Mouse (Mus musculus) left cerebral cortex, postnatal 10 days (tissue): ENCODE data around the gene Gm12394. TPM values are rescaled to one million over a fixed set of nuclear protein-coding genes. Genes with fewer than 3 reads are reported as not detected.
"Not testable (repeated sequence)": the region's sequence is repeated elsewhere in the genome, so short reads cannot be mapped to it uniquely, and the experiment has no call there.

ENCODE experiments used
- DNase-seq, 2 experiments: peaks; one replicate each; pipeline ENCODE4 v3.0.0; 2021 to 2022; ENCODE audit warnings: low spot score in 2 of 2, mixed read lengths in 1 of 2; ENCODE audit errors: extremely low spot score in 1 of 2
- intact Hi-C: fragments of 180-260 bp; cut with DNase I; formaldehyde crosslinking; loops from one replicate; pipeline ENCODE4 v1.15.1; 2025
- total RNA-seq, 2 experiments: library from RNA; stranded (reverse); gene quantifications; 2 replicates each; pipeline ENCODE4 v1.2.3; 2021

The Gm12394 gene
- total RNA-seq, 2 experiments from 2014 or later: 2.4 to 2.5 TPM

DNA sequence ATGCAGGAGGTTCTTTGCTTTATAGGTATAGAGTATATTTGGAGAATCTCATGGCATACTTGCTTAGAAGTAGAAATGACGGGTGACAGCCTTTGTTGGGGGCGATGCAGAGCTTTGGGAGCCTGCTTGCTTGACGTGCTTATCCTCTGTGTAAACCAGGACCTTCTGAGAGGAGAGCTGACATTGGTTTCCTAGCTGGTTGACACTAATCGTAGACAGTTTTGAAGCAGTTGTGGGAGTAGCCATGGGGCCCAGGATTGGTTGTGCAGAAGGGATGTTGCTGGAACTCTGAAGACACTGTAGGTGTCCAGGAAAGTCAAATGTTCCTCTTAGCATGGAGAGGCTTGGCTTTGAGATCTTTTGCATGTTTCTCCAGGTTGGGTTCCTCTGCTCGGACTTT, 11.6 kb upstream of the Gm12394 start:
- intact Hi-C loops: no loop called here
- no peak for DNase-seq

DNA sequence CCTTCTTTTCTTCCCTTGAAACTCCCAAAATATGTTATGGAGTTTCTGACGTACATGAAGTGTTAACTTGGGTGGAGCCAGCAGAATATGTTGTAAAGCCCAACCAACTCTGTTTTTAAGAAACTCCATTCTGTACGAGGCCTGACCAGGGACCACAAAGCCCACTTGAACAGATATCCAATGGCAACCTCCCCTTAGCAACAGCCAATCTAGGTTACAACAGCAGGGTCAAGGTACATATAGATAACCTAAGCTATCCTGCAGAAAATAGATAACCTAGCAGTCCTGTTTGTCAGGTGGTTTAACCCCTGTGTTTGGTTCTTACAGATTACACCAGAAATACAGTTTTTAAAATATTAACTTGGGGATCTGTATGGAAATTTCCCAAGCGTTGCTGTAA, 10.8 kb upstream of the Gm12394 start:
- intact Hi-C loops: no loop called here
- no peak for DNase-seq

DNA sequence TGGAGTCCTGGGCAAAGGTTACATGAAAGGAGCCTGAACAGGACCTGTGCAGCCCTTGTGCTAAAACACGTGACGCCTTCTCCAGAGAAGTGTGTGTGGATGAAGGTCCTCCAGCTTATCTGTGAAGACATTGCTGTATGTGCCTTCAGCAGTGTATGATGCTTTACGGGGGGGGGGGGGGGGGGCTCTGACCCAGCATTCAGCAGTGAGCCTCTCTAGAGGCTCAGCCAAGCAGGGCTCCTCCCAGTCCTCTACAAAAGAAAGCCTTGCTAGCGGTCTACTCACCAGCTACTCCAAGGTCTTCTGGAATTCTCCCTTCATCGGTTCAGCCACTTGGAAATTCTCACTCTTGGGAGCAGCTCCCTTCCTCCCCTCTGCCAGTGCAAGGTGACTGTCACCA, 6.9 kb upstream of the Gm12394 start:
- intact Hi-C loops, DNase-seq: not testable (repeated sequence)

DNA sequence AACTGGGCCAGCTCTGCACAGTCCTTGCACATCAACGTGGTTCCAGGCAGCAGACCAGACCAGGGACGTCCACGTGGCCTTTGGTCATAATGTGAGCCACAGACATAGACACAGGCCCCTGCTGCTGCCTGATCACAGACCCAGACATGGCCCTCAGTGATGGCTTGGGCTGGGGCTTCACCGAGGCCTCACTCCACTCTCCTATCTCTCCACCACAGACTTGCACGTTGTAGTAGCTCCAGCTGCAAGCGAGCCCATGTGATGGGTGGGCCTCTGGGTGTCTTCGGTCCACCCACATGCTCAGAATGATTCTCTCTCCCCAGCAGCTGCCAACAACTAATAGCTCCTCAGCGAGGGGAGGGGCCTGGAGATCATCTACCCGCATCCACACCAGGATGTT, 3.9 kb upstream of the Gm12394 start:
- DNase-seq, intact Hi-C loops: not testable (repeated sequence)

DNA sequence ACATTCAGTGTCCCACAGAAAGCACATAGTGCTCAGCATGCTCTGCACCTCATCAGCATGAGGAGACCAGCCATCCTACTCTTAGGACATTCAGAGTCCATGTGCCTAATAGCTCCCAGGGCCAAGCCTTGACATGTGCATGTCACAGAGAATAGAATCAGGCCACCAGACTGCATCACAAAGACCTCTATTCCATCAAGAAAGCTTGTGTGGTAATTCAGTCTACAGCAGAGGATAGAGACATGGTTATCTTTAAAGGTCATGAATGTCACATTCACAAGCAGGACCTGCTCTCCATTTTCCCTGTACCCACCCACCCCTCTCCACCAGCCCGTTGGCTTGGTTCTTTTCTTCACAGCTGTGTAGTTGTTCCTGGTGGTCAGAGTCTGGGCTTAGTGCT, 2.8 kb downstream of the Gm12394 start, which contains the start of gene Fam205a1:
Gene Fam205a1, minus strand, starts transcription at position 101 of the 400 bp plus-strand sequence.
- DNase-seq, intact Hi-C loops: not testable (repeated sequence)

DNA sequence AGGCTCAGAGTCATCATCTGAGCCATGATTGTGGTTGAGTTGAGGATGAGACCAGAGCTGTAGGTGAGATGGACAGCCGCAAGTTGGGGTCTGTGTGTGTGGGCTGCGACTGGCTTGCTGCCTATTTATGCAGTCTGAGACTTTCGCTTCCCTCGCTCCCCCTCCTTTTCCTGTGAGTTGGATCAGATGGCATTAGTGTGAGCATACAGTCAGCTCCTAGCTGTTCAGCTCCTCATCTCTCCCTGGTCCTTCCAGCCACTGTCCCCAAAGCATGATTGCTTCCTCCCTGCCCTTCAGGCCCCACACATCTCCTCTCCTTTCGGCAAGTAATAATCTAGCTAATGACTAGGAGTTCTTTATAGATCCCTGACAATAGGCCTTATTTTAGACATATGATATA, 82.7 kb downstream of the Gm12394 start, which contains the start of gene Ccl21a:
Gene Ccl21a, minus strand, starts transcription at position 101 of the 400 bp plus-strand sequence.
- DNase-seq, intact Hi-C loops: not testable (repeated sequence)

DNA sequence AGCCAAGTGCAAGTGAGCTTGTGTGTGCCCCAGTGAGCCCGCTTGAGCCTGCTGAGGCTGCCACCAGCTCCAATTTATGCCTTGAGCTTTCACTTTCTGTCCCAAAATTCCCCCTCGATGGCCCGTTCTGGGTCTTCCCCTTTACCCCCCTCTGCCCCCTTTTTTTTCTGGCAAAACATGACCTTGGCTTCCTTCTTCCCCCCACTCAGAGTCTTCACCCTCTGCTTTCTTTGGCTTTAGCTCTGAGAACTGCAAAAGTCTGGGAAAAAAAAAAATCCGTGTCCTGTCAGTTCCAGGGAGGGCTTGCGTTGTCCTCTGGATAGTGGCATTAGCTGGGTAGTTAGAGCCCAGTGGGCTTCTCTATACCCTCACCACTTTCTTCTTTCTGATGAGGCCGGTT, 100.1 kb downstream of the Gm12394 start, which contains the start of gene Ccl19:
Gene Ccl19, minus strand, starts transcription at position 101 of the 400 bp plus-strand sequence.
- intact Hi-C loops, DNase-seq: not testable (repeated sequence)

DNA sequence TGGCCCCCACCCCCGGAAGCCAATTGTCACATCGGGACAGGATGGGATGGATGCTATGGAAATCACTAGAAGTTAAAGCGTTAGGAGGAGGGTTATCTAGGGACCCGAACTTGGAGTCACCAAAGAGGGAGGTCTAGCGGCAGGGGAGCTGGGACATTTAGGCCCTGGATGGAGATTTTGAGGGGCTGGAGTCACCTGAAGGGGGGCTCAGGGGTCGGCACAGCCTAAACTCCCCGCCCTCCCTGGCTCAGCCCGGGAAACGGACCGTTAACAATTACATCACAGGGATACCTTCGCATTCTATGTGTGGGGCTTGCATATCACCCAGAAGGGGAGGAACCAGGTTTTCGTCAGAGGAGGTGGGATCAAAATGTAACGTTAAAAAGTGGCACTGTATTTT, 121.3 kb downstream of the Gm12394 start, which contains the start of gene 4930578G10Rik:
Gene 4930578G10Rik, plus strand, starts transcription at position 301 of the 400 bp plus-strand sequence.
- intact Hi-C loops, DNase-seq: not testable (repeated sequence)

Other genes starting within 250 kb of the Gm12394 start
- not detected for gene Gm10591, start 244.6 kb downstream of the Gm12394 start, total RNA-seq
- 10 to 100 TPM; 10.2 to 11.6 TPM for gene Gm2564, start 227.1 kb downstream of the Gm12394 start, total RNA-seq
- gene Ccl27b, start 201.5 kb downstream of the Gm12394 start, total RNA-seq: 10 to 100 TPM in 1 of 2 experiments, 1 to 10 TPM in 1; 4.2 to 11.3 TPM
- gene Il11ra2, start 194.9 kb downstream of the Gm12394 start, total RNA-seq: not detected
- gene 4930578G10Rik, start 121.2 kb downstream of the Gm12394 start, total RNA-seq: 1 to 10 TPM; 1.3 to 2.6 TPM
- gene Ccl19, start 100.2 kb downstream of the Gm12394 start, total RNA-seq: 1 to 10 TPM in 1 of 2 experiments, under 1 TPM in 1; 0.90 to 1.2 TPM
- gene Ccl21a, start 82.8 kb downstream of the Gm12394 start, total RNA-seq: not detected
- gene Fam205a1, start 2.9 kb downstream of the Gm12394 start, total RNA-seq: under 1 TPM in 1 of 2 experiments, not detected in 1; 0.34 TPM
- 1 to 10 TPM; 1.2 to 1.4 TPM for gene Fam205c, start 17.5 kb upstream of the Gm12394 start, total RNA-seq
- gene Phf24, start 59.9 kb upstream of the Gm12394 start, total RNA-seq: 100 to 1,000 TPM; 283 to 300 TPM
- 100 to 1,000 TPM; 179 to 193 TPM for gene Dnajb5, start 93.0 kb upstream of the Gm12394 start, total RNA-seq
- gene 1700022I11Rik, start 112.8 kb upstream of the Gm12394 start, total RNA-seq: not detected
- 100 to 1,000 TPM; 270 to 280 TPM for gene Vcp, start 143.7 kb upstream of the Gm12394 start, total RNA-seq
- gene Fancg, start 153.7 kb upstream of the Gm12394 start, total RNA-seq: 10 to 100 TPM in 1 of 2 experiments, 1 to 10 TPM in 1; 8.4 to 10.8 TPM
- 10 to 100 TPM; 24.3 to 32.6 TPM for gene Pigo, start 169.0 kb upstream of the Gm12394 start, total RNA-seq
- gene Stoml2, start 174.9 kb upstream of the Gm12394 start, total RNA-seq: 100 to 1,000 TPM; 102 to 114 TPM
- 10 to 100 TPM; 38.1 to 39.5 TPM for gene Fam214b, start 189.4 kb upstream of the Gm12394 start, total RNA-seq
- gene Unc13b, start 202.2 kb upstream of the Gm12394 start, total RNA-seq: 10 to 100 TPM; 61.0 to 65.4 TPM